Mouse (Mus musculus): ENCODE results near the gene Klk1b16.
"Not testable (repeated sequence)": the region's sequence is repeated elsewhere in the genome, so short reads cannot be mapped to it uniquely, and the experiment has no call there.

Klk1b16 gene

DNA sequence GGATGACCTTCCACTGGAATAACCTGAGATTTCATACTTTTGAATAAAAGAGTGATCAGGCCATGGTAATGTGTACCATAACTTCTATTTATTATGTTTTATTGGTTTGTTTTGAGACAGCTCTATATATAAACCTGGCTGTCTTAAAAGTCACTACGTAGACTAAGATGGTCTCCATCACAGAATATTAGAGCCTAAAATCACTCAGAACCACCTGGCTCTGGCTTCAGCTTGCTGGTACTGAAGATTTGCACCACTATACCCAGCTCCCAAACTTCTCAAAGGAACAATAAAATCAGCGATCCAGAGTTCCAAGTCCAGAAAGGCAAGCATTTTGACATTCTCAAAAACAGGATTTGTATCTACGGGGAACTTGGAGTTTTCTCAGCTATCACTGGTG is at the start of gene Klk1b16:
Gene Klk1b16 (plus strand): TSS at position 301 of the 400 bp plus-strand sequence.
- DNase-seq (ENCODE audit: low read depth, low spot score), result no peak

DNA sequence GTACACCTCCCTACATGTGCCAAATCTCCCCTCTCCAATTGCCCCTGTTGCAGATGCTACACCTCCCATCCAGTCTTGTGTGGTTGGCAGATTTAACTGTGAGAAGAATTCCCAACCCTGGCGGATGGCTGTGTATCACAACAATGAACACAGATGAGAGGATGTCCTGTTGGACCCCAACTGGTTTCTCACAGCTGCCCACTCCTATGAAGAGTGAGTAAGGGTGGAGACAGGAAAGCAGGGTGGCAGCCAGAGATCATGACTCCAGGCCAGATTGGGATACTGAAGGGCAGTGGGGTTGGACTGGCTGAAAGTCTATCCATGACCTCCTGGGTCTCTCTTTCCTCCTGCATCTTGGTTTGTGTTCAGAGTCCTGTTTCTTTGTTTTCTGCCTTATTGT is 40.5 kb upstream of the Klk1b16 start:
- no peak for DNase-seq (ENCODE audit: low read depth, low spot score)

DNA sequence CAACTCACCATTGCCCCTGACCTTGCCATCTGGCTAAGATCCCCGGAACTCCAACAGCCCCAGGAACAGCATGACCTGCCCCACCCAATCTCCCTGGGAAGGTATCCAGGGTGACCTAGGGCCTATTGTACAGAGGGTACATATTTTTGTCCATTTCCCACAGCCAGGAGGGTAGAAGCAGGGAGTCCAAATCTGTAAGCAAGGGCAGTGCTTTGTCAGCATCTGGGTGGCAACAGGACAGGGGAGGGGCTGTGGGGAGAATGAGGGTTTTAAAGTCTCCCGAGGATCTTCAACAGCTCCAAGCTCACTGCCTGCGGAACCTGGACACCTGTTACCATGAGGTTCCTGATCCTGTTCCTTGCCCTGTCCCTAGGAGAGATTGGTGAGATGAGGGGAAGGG is 34.5 kb upstream of the Klk1b16 start, which contains the start of gene Klk1b21:
Gene Klk1b21 (plus strand): TSS at position 301 of the 400 bp plus-strand sequence.
- DNase-seq (ENCODE audit: low read depth, low spot score), result not testable (repeated sequence)

DNA sequence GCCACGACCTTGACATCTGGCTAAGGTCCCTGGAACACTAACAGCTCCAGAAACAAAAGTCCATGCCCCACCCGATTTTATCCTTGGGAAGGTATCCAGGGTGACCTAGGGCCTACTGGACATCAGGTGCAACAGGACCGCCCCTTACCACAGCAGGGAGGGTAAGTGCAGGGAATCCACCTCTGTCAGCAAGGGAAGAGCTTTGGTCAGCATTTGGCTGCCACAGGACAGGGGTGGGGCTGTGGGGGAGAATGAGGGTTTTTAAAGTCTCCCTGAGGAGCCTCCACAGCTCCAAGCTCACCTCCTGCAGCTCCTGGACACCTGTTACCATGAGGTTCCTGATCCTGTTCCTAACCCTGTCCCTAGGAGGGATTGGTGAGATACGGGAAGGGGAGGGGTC is 24.2 kb upstream of the Klk1b16 start, which contains the start of gene Klk1b22:
Gene Klk1b22 (plus strand): TSS at position 301 of the 400 bp plus-strand sequence.
- DNase-seq (ENCODE audit: low read depth, low spot score), result no peak

DNA sequence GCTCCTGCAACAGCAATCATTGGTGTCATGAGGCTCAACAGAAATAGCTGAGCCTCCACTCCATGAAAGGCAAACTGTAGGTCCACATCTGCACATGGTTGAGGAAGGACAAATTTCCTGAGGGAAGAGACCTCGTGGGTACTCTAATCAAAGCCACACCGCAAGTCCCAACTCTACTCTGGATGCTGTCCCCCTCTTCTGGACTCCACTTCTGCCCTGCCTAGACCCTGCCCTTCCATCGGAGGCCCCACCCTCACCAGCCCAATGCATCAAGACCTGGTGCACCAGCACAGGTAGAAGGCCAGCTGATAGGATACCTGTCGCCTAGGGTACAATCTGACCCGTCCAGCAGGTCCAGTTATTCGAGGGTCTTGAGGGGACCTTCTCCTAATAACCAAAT is 13.1 kb upstream of the Klk1b16 start:
- no peak for DNase-seq (ENCODE audit: low read depth, low spot score)

DNA sequence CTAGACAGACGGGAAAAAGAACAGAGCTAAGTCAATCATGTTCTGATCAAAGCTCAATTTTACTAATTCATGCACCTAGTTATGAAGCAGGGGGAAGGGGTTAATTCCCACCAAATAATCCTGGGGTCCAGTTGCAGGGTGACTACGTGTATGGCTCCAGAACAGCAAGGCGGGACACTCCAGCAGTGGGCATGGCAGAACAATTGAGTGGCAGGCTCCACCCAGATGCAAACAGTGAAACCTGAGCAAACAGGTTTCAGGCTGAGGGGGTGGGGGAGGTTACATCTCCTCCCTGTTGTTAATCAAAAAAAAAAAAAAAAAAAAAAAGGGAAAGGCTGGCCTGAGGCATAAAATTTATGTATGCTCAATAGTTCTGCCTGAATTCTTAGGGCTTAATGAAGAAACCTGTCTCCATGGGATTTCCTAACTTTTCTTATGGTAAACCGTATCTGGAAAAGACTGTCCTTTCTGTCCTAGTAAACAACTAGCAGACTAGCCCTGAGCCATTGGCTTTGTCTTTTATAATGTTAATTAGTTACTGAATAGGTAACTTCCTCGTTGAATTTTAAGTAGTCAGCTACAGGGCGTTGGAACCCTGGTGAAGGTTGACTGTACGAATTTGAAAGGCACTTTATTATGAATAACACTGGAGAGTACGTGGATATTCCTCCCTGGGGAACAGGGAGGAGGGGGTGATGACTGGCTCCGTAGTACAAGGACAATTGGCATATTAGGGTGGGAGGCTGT is 42.9 kb downstream of the Klk1b16 start:
- DNase-seq (ENCODE audit: low read depth, low spot score), result no peak

DNA sequence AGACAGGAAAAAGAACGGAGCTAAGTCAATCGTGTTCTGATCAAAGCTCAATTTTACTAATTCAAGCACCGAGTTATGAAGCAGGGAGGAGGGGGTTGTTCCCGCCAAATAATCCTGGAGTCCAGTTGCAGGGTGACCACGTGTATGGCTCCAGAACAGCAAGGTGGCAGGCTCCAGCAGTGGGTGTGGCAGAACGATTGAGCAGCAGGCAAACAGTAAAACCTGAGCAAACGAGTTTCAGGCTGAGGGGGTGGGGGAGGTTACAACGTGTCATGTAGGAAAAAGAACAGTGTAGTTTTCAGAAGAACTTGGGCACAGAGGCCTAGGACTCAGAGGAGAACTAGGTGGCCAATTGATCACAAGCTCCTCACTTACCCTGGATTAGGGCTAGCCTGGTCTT is 49.9 kb downstream of the Klk1b16 start:
- not testable (repeated sequence) for DNase-seq (ENCODE audit: low read depth, low spot score)

DNA sequence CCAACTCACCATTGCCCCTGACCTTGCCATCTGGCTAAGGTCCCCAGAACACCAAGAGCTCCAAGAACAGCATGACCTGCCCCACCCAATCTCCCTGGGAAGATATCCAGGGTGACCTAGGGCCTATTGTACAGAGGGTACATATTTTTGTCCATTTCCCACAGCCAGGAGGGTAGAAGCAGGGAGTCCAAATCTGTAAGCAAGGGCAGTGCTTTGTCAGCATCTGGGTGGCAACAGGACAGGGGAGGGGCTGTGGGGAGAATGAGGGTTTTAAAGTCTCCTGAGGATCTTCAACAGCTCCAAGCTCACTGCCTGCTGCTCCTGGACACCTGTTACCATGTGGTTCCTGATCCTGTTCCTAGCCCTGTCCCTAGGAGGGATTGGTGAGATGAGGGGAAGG is 51.4 kb downstream of the Klk1b16 start, which contains the start of gene Klk1b24:
Gene Klk1b24 (plus strand): TSS at position 301 of the 400 bp plus-strand sequence.
- not testable (repeated sequence) for DNase-seq (ENCODE audit: low read depth, low spot score)

Data from telencephalon, adult 2 months (tissue).